Mouse (Mus musculus): Measurements from ENCODE around the gene Pprc1.

GRCm38 (mm10) chr19:45998694-45999217, 45.9 kb upstream of the Pprc1 start:
- TF ChIP-seq CTCF (IDR thresholded peaks at IDR 0.05; ENCODE audit: borderline replicate concordance, control insufficient read depth, extremely low read depth, insufficient read depth, low read length, poor library complexity): no peak
- TF ChIP-seq POLR2A (IDR thresholded peaks at IDR 0.05; ENCODE audit: control insufficient read depth, extremely low read depth, insufficient read depth, low read length, poor library complexity): no peak
